Mouse (Mus musculus) E14TG2a.4 (cell line): Measurements from ENCODE around the gene Syt15.

Experiments
- CTCF ChIP-seq: conservative IDR thresholded peaks from 2 replicates; pipeline ENCODE4 v1.5.1; 2014; ENCODE audit warnings: low read length
- NANOG ChIP-seq: IDR thresholded peaks from 2 replicates; pipeline ENCODE4 v1.6.1; 2014; ENCODE audit warnings: borderline replicate concordance, low read length, mixed read lengths
- POU5F1 ChIP-seq: IDR thresholded peaks from 2 replicates; pipeline ENCODE4 v1.6.1; 2014; ENCODE audit warnings: low read length, borderline replicate concordance

DNA sequence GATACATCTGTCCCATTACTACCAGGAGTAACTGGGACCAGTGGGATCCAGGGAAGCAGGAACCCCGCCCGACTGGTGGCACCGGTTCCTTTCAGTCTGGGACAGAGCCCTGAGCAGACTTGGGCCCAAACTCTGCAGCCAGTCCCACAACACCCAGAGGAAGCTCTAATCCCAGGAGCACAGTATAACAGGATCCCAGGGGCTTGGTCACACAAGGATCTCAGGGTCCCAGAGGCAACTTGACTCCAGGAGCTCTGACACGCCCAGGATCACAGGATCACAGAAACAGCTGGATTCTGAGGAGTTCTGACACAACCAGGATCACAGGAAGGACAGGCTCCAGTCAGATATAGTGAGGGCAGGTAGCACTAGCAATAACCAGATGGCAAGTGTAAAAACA, 33.9 kb downstream of the Syt15 start:
- no peak for TF ChIP-seq CTCF
- no peak for TF ChIP-seq POU5F1
- TF ChIP-seq NANOG = no peak
